Mouse (Mus musculus) B cell, adult 62 days (primary cell): Measurements from ENCODE around the gene Rnf220. TPM values are rescaled to one million over a fixed set of nuclear protein-coding genes. Genes with fewer than 3 reads are reported as not detected.

Source experiments
- total RNA-seq: library from RNA; stranded (reverse); gene quantifications from 4 replicates; pipeline ENCODE4 v1.2.4, GENCODE M21; 2023

The Rnf220 gene
- total RNA-seq, result 172 to 185 TPM (median 179 TPM) in 4 replicates

GRCm38 (mm10) chr4:117496482-117497165, at the start of gene Rnf220:
Gene Rnf220, minus strand, starts transcription at chr4:117497052.

GRCm38 (mm10) chr4:117251801-117252316, 245.0 kb downstream of the Rnf220 start, which contains the start of the genes Tmem53 and Armh1:
Gene Tmem53, plus strand, starts transcription at chr4:117251951.
Gene Armh1, minus strand, starts transcription at chr4:117252125.

Other genes starting within 250 kb of the Rnf220 start
- 0.46 TPM in 1 of 4 replicates, not detected in the others for gene Tmem53, start 245.1 kb downstream of the Rnf220 start, total RNA-seq
- not detected in 4 replicates for gene Armh1, start 244.9 kb downstream of the Rnf220 start, total RNA-seq
- gene Eri3, start 53.3 kb upstream of the Rnf220 start, total RNA-seq, result 56.6 to 61.6 TPM (median 59.9 TPM) in 4 replicates
- 26.2 to 32.5 TPM (median 30.3 TPM) in 4 replicates for gene Dmap1, start 185.2 kb upstream of the Rnf220 start, total RNA-seq
- not detected in 4 replicates for gene Gm12845, start 227.4 kb upstream of the Rnf220 start, total RNA-seq